Mouse (Mus musculus): Measurements from ENCODE around the gene Grap2.

GRCm38 (mm10) chr15:80634391-80635193 lies 62.2 kb downstream of the Grap2 start:
- TF ChIP-seq CTCF (IDR thresholded peaks at IDR 0.05; ENCODE audit: low read depth) (peak; percentile 83), EP300 (IDR thresholded peaks at IDR 0.05; ENCODE audit: low read depth) (no peak)

All from liver, postnatal 0 days (tissue).